Mouse (Mus musculus): ENCODE data around the gene Sfxn2.

GRCm38 (mm10) chr19:46628403-46628802 lies 55.2 kb downstream of the Sfxn2 start:
- TF ChIP-seq CTCF (IDR thresholded peaks at IDR 0.05; ENCODE audit: extremely low read depth, insufficient read length, insufficient replicate concordance, low read depth, low read length): no peak
- no peak for TF ChIP-seq POLR2A (IDR thresholded peaks at IDR 0.05; ENCODE audit: low read depth, low read length)
